Mouse (Mus musculus) intestine, embryonic 14.5 days (tissue): Measurements from ENCODE around the gene Spata13. TPM values are rescaled to one million over a fixed set of nuclear protein-coding genes. Genes with fewer than 3 reads are reported as not detected.

ENCODE experiments used
- ATAC-seq: fragments of 200-750 bp; cut with Nextera tagmentation; replicated peaks from 2 replicates; pipeline ENCODE4 v1.8.0; 2017; ENCODE audit warnings: low read depth, moderate number of reproducible peaks, moderate TSS enrichment, moderate library complexity; ENCODE audit not compliant: low FRiP score, low TSS enrichment
- DNase-seq: peaks from one replicate; pipeline ENCODE4 v3.0.0-alpha.2; 2018; ENCODE audit warnings: low spot score
- H3K27ac ChIP-seq: fragments of 300-500 bp; sonication (generic); 2 replicates; pipeline ENCODE4 v1.5.1; 2014; ENCODE audit warnings: low read depth, mild to moderate bottlenecking, control low read depth
- H3K27me3 ChIP-seq: fragments of 300-500 bp; sonication (generic); replicated peaks from 2 replicates; pipeline ENCODE4 v1.6.1; 2014; ENCODE audit warnings: low read length, control low read depth; ENCODE audit not compliant: control insufficient read depth, insufficient read depth
- H3K36me3 ChIP-seq: fragments of 300-500 bp; sonication (generic); 2 replicates; pipeline ENCODE4 v1.6.1; 2014; ENCODE audit warnings: low read length, control low read depth; ENCODE audit not compliant: control insufficient read depth, insufficient read depth
- H3K4me1 ChIP-seq: fragments of 300-500 bp; sonication (generic); replicated peaks from 2 replicates; pipeline ENCODE4 v1.6.1; 2014; ENCODE audit warnings: low read length, control low read depth, mixed read lengths; ENCODE audit not compliant: control insufficient read depth, insufficient read depth
- H3K4me2 ChIP-seq: fragments of 300-500 bp; sonication (generic); 2 replicates; pipeline ENCODE4 v1.6.1; 2014; ENCODE audit warnings: low read length
- H3K4me3 ChIP-seq: fragments of 300-500 bp; sonication (generic); 2 replicates; pipeline ENCODE4 v1.5.1; 2014; ENCODE audit warnings: low read depth, low read length, control low read depth, mixed read lengths
- H3K9ac ChIP-seq: fragments of 300-500 bp; sonication (generic); 2 replicates; pipeline ENCODE4 v1.6.1; 2014; ENCODE audit warnings: mild to moderate bottlenecking, low read length
- H3K9me3 ChIP-seq: fragments of 300-500 bp; sonication (generic); 2 replicates; pipeline ENCODE4 v1.6.1; 2016; ENCODE audit warnings: low read length, control low read depth; ENCODE audit not compliant: control insufficient read depth
- WGBS: fragments of 180-500 bp; shearing (Covaris S2); extraction: QIAGEN DNeasy Blood & Tissue Kit; methylation state at CpG from one replicate; pipeline ENCODE4 v1.1.7; 2014; 5-methylcytosine and 5-hydroxymethylcytosine counted together
- polyA plus RNA-seq: library from polyadenylated mRNA; unstranded; fragments of >200 nt; fragmentation: Nextera tagmentation; extraction: Ambion mirVana; gene quantifications from 2 replicates; pipeline ENCODE4 v1.2.1, GENCODE M21; 2014

Gene Spata13
- polyA plus RNA-seq, 1 experiment from 2014 or later = 23.1 TPM

DNA sequence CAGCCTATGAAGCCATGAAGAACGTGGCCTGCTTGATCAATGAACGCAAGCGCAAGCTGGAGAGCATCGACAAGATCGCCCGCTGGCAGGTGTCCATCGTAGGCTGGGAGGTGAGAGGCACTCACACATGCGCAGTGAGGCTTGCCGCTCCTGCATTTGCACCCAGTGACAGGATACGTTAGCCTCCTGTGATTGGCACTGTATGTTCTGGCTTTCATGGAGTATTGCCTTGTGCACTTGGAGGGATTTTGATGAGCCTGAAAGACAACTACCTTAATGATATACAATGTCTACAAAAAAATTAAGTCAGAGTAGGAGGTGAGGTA is 120.0 kb downstream of the Spata13 start:
- Histone ChIP-seq H3K4me2 (no peak overlapping the region), H3K27me3 (no peaks in the 10 kb centered on the region), H3K9me3 (no peaks in the 10 kb centered on the region), H3K27ac (no peak overlapping the region), H3K4me1 (no peaks in the 10 kb centered on the region), H3K4me3 (no peak overlapping the region), H3K9ac (no peak overlapping the region), H3K36me3 (peaks cover 51% of the 10 kb centered on the region)
- DNase-seq (no peak), ATAC-seq (no peak)
- WGBS = 93% methylated on average over 10 of the region's 10 CpGs

DNA sequence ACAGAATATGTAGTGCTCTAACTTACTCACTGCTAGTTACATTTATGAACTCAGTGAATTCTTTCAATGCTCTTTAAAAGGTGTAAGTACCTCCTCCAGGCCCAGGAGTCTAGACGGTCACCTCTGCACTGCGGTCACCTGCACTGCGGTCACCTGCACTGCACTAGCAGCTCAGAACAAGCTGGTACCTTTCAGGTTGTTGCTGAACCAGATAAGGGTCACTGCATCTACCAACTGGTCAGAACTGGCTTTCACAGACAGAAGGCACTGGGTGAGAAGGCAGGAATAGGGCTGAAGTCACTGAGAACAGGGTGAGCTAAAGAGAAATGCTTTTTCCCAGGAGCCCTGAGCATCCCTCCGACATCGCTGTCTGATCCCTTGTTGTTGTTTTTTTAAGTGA is 120.9 kb downstream of the Spata13 start:
- 96% methylated on average over 5 of the region's 5 CpGs for WGBS
- Histone ChIP-seq H3K4me1 (no peaks in the 10 kb centered on the region), H3K36me3 (peaks cover 46% of the 10 kb centered on the region)

DNA sequence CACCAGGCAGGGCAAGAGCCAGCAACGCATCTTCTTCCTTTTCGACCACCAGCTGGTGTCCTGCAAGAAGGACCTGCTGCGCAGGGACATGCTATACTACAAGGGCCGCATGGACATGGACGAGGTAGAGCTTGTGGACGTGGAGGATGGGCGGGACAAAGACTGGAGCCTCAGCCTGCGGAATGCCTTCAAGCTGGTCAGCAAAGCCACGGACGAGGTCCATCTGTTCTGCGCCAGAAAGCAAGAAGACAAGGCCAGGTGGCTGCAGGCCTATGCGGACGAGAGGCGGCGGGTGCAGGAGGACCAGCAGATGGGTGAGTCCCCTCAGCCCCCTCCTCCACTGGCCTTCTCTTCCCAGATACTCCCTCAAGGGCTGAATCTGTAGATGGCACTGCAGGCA is 122.5 kb downstream of the Spata13 start:
- Histone ChIP-seq H3K9me3 (no peaks in the 10 kb centered on the region), H3K27ac (no peak overlapping the region), H3K4me1 (no peaks in the 10 kb centered on the region), H3K4me2 (no peak overlapping the region), H3K9ac (no peak overlapping the region), H3K27me3 (no peaks in the 10 kb centered on the region), H3K36me3 (peaks cover 42% of the 10 kb centered on the region), H3K4me3 (no peak overlapping the region)
- DNase-seq (no peak), ATAC-seq (0 out of 2 replicates have a peak, but pooled peaks have one; percentile 27)
- 72% methylated on average over 15 of the region's 15 CpGs for WGBS

More for the DNA sequence above, 120.9 kb downstream of the Spata13 start:
- H3K4me2 ChIP-seq = no peak overlapping the region
- ATAC-seq (no peak), DNase-seq (no peak)
- H3K27ac ChIP-seq = no peak overlapping the region
- H3K9ac ChIP-seq = no peak overlapping the region
- H3K9me3 ChIP-seq = no peaks in the 10 kb centered on the region
- H3K27me3 ChIP-seq = no peaks in the 10 kb centered on the region
- H3K4me3 ChIP-seq = no peak overlapping the region

DNA sequence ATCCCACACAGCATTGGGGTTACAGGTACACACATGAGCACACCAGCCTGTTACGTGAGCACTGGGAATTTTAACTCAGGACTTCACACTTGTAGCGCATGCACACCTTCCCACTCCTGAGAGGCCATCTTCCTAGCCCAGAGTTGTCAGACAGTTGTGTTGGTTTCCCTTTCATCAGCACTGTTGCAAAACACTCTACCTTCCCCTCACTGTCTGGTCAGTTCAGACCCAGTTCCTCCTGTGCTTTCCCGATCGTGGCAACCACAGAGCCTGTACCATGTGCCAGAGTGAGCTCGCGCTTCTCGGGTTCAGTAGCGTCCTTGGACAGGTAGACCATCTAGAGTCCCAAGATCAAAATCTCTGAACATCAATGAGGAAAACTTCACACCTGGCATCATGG is 123.5 kb downstream of the Spata13 start:
- no peak overlapping the region for H3K4me2 ChIP-seq
- no peak overlapping the region for H3K9ac ChIP-seq
- no peak overlapping the region for H3K27ac ChIP-seq
- 92% methylated on average over 8 of the region's 8 CpGs for WGBS
- no peaks in the 10 kb centered on the region for H3K27me3 ChIP-seq
- no peaks in the 10 kb centered on the region for H3K4me1 ChIP-seq
- DNase-seq (no peak), ATAC-seq (no peak)
- peaks cover 44% of the 10 kb centered on the region; the same call in 1 of the 2 replicates for H3K36me3 ChIP-seq
- H3K9me3 ChIP-seq = no peaks in the 10 kb centered on the region
- H3K4me3 ChIP-seq = no peak overlapping the region

DNA sequence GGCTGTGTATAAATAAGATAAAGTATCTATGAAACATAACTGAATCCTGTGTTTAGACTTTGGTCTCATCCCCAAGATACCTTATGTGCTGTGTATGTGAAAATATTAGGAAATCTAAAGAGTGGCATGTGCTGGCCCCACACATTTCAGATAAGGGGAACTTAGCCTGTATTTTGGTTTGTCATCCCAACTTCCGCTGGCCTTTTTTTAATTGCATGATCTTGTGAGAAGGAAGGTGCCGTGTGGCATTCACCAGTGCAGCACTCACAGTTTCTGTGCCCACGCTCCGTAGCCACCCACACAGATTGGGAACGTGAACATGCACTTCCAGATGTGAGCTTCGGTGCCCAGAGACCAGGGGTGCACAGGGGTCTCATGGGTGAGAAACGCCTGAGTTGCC is 123.9 kb downstream of the Spata13 start:
- peaks cover 44% of the 10 kb centered on the region; the same call in 1 of the 2 replicates for H3K36me3 ChIP-seq
- DNase-seq (no peak), ATAC-seq (no peak)
- no peak overlapping the region for H3K9ac ChIP-seq
- H3K27ac ChIP-seq = no peak overlapping the region
- H3K27me3 ChIP-seq = no peaks in the 10 kb centered on the region
- no peaks in the 10 kb centered on the region for H3K9me3 ChIP-seq
- 93% methylated on average over 7 of the region's 7 CpGs for WGBS
- no peak overlapping the region for H3K4me2 ChIP-seq
- H3K4me3 ChIP-seq = no peak overlapping the region
- peaks cover 2% of the 10 kb centered on the region; the same call in 1 of the 2 replicates for H3K4me1 ChIP-seq

DNA sequence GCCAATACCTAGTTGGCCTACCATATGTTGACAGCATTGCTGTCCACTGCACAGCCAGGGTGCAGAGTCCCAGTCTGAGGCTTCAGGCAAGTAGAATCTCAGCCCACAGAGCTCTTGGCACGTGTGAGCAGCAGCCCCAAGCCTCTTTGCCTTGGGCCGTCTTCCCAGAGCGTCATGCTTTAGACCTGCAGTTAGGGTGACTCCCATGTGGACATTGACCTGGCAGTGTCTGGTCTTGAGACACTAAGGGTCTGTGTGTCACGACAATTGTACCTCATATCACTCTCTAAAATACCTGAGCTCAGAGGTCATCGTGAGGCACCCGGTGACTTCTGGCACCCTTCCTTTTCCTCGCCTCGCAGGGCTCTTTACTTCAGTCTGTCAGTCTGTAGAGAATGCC is 125.3 kb downstream of the Spata13 start:
- Histone ChIP-seq H3K27ac (no peak overlapping the region), H3K36me3 (peaks cover 31% of the 10 kb centered on the region; the same call in 1 of the 2 replicates), H3K4me3 (no peak overlapping the region), H3K9ac (no peak overlapping the region), H3K9me3 (no peaks in the 10 kb centered on the region), H3K27me3 (no peaks in the 10 kb centered on the region), H3K4me2 (no peak overlapping the region), H3K4me1 (peaks cover 4% of the 10 kb centered on the region; the same call in 1 of the 2 replicates)
- WGBS = 94% methylated on average over 8 of the region's 8 CpGs
- ATAC-seq (no peak), DNase-seq (no peak)

DNA sequence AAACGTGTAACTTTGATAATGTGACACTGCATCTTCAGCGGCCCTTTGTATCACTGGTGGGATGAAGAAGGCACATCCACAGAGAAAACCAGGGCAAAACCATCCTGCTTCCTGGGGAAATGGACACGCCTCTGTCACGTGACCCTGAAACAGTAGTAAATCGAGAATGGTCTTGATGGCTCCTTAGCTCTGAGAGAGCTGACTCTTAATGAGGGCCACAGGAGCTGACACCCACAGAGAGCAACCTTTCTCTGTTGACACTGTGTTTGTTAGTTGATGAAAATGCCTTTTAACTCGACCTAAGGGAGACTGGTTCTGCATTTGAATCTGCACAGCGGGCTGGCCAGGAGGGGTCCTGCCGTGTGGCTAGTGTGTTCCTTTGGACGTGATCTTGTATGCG is 128.0 kb downstream of the Spata13 start:
- H3K27ac ChIP-seq = no peak overlapping the region
- DNase-seq (no peak), ATAC-seq (no peak)
- peaks cover 20% of the 10 kb centered on the region; the same call in 1 of the 2 replicates for H3K36me3 ChIP-seq
- peaks cover 4% of the 10 kb centered on the region; the same call in 1 of the 2 replicates for H3K4me1 ChIP-seq
- no peak overlapping the region for H3K9ac ChIP-seq
- H3K27me3 ChIP-seq = no peaks in the 10 kb centered on the region
- no peaks in the 10 kb centered on the region for H3K9me3 ChIP-seq
- no peak overlapping the region for H3K4me2 ChIP-seq
- no peak overlapping the region for H3K4me3 ChIP-seq
- 79% methylated on average over 10 of the region's 10 CpGs for WGBS

DNA sequence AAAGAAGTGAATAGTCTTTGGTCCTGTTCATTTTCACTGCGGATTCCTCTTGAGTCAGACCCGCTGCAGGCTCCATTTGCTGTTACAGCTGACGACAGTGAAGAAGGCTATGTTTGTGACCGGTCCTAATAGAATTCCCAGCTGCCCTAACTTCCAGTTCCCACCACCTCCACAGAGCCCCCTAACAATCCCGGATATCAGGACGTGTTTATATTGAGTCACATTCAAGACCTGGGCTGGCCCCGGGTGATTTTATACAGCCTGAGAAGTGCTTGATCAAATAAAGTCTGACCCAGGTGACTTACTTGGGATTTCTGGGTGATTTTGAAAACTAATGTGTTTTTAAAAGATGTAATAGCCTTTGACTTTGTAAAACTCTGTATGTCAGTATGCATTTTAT is 129.0 kb downstream of the Spata13 start:
- Histone ChIP-seq H3K36me3 (peaks cover 20% of the 10 kb centered on the region; the same call in 1 of the 2 replicates), H3K4me1 (peaks cover 4% of the 10 kb centered on the region; the same call in 1 of the 2 replicates), H3K27ac (no peak overlapping the region), H3K9me3 (no peaks in the 10 kb centered on the region), H3K27me3 (no peaks in the 10 kb centered on the region), H3K9ac (no peak overlapping the region), H3K4me2 (no peak overlapping the region), H3K4me3 (no peak overlapping the region)
- DNase-seq = no peak
- no peak for ATAC-seq
- WGBS = 39% methylated on average over 7 of the region's 7 CpGs

DNA sequence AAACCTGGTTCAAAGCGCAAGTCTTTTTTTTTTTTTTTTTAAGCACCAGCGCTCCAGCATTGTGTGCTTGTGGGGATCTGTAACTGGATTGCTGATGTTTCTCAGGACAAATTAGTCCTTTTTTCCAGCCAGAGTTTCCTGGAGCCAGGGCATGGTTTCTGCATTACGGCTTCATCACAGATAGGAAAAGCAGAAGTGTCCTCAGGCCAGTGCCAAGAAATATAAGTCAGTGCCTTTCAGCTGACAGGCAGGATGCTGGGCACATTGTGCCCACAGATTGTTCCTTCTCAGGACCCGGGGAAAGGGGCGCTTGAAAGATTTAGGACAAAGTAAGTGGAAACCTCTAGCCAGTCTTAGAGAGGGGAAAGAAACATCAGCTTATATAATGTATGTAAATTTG is 129.9 kb downstream of the Spata13 start:
- Histone ChIP-seq H3K27me3 (no peaks in the 10 kb centered on the region), H3K4me2 (no peak overlapping the region), H3K4me1 (peaks cover 4% of the 10 kb centered on the region; the same call in 1 of the 2 replicates), H3K9me3 (no peaks in the 10 kb centered on the region), H3K27ac (no peak overlapping the region), H3K4me3 (no peak overlapping the region), H3K36me3 (0 out of 2 replicates have a peak, but pooled peaks cover 14% of the 10 kb centered on the region), H3K9ac (no peak overlapping the region)
- ATAC-seq = no peak
- no peak for DNase-seq
- WGBS = 88% methylated on average over 5 of the region's 5 CpGs
